Mouse (Mus musculus) brain, embryonic 18.5 days (tissue): ENCODE results near the gene Kin.

Experiments
- DNase-seq: peaks from one replicate; pipeline ENCODE4 v3.0.0-alpha.2; 2012; ENCODE audit warnings: low read depth, low spot score

Gene Kin

GRCm38 (mm10) chr2:10108535-10109189 lies 28.3 kb downstream of the Kin start:
- DNase-seq, result no peak

- DNase-seq, result no peak
Observed at GRCm38 (mm10) chr2:10118751-10119150, 38.4 kb downstream of the Kin start.

- DNase-seq, result no peak
Observed at GRCm38 (mm10) chr2:10119276-10119675, 38.9 kb downstream of the Kin start.

GRCm38 (mm10) chr2:10121826-10122225 lies 41.4 kb downstream of the Kin start:
- DNase-seq, result no peak

- DNase-seq, result no peak
Observed at GRCm38 (mm10) chr2:10126122-10126521, 45.7 kb downstream of the Kin start.

- DNase-seq, result no peak
Observed at GRCm38 (mm10) chr2:10127471-10127870, 47.1 kb downstream of the Kin start.

- DNase-seq, result no peak
Observed at GRCm38 (mm10) chr2:10128571-10128970, 48.2 kb downstream of the Kin start.

GRCm38 (mm10) chr2:10130341-10130990 lies 50.1 kb downstream of the Kin start:
- DNase-seq, result no peak

GRCm38 (mm10) chr2:10131296-10131695 lies 50.9 kb downstream of the Kin start, which contains the start of gene Itih2:
Itih2 (minus strand) TSS chr2:10131396.
- no peak for DNase-seq

GRCm38 (mm10) chr2:10132128-10132527 lies 51.7 kb downstream of the Kin start:
- DNase-seq, result no peak

GRCm38 (mm10) chr2:10133941-10134340 lies 53.5 kb downstream of the Kin start:
- DNase-seq, result no peak

GRCm38 (mm10) chr2:10137320-10137719 lies 56.9 kb downstream of the Kin start:
- no peak for DNase-seq

GRCm38 (mm10) chr2:10140456-10140855 lies 60.1 kb downstream of the Kin start:
- DNase-seq, result no peak
